Mouse (Mus musculus): ENCODE data around the gene Tbc1d4.

- TF ChIP-seq CTCF (IDR thresholded peaks at IDR 0.05; ENCODE audit: low read depth, low read length) = no peak
- no peak for TF ChIP-seq POLR2A (IDR thresholded peaks at IDR 0.05; ENCODE audit: borderline replicate concordance, low read depth, low read length)
Observed at GRCm38 (mm10) chr14:101602851-101603250, 6.1 kb downstream of the Tbc1d4 start.

Measured in bone marrow macrophage, adult 2 months (primary cell).